Mouse (Mus musculus) spleen, postnatal 4 days (tissue): ENCODE data around the gene Ascc1.
"Not testable (repeated sequence)": the region's sequence is repeated elsewhere in the genome, so short reads cannot be mapped to it uniquely, and the experiment has no call there.

Experiments
- DNase-seq, 2 experiments: peaks; one replicate each; pipeline ENCODE4 v3.0.0; 2022; ENCODE audit warnings: low spot score in 2 of 2

The Ascc1 gene

DNA sequence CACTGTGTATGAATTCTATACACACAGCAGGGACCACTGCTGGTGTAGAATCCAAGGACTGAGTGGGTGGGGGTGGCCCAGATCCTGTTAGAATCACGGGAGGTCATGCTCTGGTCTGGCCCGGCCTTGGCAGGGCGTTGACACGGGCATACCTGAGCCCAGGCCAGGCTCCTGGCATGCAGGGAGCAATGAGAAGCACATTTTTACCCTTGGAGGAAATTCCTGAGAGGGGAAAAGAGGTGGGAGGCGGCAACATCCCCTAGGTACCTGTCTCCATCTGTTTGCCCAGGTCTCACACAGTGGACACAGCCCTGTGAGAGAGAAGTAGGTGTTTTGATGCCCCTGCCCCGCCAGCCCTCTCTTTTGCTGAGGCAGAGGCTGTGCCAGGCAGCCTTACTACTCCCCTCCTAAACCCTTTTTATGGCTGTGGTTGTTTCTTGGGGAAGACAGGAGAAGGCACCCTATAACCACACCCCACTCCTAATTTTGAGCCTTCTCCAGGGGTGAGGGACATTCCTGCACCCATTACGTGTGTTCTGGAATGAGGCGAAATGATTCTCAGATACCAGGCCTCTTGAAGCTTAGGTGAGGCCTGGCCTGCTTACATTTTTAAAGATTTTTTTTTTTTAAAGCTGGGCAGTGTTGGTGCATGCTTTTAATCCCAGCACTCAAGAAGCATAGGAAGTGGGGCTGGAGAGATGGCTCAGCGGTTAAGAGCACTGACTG, 111.5 kb downstream of the Ascc1 start:
- DNase-seq = no peak

DNA sequence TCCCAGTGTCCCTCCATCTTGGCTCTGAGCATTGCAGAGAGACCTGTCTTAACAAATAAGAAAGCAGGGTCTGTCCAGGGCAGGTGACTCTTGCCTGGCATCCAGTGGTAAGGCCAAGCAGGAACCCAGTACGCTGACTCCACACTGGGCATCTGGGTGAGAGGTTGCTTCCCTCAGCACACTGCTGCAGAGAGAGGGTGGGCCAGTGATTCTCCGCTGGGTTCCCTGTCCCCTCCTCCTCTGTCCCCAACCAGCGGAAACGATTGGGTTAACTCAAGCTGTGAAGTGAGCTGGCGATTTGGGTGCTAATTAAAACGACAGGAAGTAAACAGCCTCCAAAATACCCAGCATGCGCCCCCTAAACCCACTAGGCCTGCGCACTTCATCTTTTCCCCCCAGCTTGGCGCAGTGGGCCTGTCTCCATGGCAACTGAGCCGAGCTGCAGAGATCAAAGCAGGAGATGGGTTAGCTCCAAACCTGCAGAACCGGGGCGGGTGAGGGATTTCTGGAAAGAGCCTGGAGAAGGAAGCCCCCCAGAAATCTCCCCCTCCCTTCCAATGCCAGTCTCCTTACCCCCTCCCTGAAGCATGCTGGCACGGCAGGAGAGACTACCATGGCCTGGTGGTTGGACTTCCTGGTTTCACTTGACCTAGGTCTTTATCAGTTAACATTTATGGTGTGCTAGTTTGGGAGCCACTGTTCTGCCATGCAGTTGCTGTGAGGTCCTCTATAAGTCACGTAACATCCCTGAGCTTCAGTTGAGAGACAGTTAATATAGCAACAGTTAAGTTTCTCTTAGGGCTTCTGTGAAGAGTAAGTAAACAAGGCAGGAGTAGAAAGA, 113.0 kb downstream of the Ascc1 start:
- DNase-seq = no peak

DNA sequence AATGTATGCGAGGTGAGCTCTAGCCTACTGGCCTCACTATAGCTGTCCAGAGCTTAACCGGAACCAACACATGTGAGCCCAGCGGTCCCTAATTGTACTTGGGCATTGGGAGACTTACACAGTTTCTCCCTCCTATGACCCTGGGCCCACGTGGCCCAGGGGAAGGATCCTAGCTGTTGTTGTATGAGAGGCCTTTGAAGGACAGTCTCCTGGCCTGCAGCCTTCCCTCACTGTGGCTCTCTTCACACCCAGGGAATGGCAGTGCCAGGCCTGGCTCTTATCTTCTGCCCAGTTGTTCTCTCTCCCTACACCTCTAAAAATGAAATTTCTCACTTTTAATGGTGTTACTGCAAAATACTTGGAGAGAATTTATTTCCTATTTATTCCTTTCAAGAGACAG, 114.4 kb downstream of the Ascc1 start:
- DNase-seq = no peak

DNA sequence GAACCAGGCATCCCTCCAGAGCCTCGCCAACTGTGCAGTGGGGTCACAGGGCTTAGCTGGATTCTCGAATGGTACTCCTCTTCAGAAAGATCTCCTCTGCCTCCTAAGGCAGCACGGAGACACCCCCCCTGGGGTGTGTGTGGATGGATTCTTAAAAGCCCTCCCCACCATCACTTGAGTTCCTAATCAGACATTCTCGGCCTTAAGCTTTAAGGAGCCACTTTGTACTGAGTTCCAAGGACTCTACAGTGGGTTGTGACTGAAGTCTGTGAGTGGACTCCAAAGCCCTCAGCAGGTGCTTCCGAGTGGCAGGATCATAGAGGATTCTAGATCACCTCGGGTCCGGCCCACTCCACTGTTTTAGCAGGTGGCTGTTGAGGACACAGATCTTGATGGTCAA, 115.9 kb downstream of the Ascc1 start:
- DNase-seq = no peak

DNA sequence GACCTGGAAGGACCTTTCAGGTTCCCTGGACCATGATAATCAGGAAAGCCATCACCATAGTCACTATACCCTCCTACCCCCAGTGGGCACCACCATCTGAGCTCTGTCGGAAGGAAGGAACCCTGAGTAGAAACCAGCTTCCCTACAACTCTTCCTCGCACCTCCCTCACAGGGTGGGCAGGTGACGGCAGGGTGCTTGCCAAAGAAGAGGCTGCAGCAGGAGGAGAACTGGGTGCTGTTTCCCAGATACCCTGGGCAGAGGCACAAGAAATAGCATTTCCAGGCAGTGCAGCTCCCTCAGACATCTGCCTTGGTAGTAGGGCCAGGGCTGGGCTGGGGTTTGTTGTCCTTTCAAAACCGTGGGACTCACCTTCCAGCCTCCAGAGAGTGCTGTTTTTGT, 118.0 kb downstream of the Ascc1 start:
- no peak for DNase-seq

DNA sequence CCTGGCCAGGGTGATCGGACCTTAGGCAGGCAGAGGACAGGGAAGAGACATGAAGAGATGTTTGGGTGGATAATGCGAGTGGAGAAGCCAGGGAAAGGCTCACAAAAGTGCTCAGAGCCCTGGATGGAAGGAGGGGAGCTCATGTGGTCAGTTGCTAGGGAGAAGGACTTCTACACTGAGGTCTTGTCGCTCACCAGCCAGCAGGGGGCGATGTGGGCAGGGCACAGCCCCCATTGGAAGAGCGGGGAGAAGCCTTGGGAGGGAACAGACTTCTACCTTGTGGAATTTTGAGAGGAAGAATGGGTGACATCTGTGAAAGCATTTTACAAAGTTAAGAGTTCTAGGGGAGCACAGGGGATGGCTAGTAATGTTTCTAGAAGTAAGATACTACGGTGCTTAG, 121.5 kb downstream of the Ascc1 start:
- peak; percentile 27 to 75 for DNase-seq

DNA sequence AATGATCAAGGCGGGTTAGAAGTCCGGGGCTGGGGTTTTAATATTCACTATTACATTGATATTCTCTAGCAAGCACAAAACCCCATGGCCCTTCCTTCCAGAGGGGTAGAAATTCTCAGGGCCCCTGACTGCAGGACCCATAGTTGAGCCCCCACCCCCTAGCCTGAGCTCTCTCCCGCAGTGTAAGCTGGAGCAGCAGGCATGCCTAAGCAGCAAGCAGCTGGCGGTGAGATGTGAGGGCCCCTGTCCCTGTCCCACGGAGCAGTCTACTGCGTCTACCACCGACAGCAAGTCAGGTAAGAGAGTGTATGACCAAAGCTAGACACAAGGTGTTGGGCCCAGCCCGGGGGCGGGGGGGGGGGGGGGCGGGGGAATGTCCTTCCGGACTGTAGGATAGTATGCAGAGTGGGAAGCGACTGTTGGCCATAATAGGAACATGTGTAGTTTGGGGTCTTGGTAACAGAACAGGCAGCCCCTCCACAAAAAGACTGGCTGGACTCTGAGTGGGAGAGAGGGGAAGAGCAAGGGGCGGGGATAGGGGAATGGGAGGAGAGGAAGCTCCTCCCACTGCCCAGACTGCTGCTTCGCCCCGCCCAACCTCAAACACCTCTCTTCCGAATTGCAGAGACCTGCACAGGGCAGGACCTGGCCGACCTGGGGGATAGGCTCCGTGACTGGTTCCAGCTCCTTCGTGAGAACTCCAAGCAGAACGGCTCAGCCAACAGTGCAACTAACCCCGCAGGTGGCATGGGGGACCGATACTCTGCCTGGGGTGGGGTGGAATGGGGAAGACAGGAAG, 123.1 kb downstream of the Ascc1 start:
- no peak for DNase-seq

DNA sequence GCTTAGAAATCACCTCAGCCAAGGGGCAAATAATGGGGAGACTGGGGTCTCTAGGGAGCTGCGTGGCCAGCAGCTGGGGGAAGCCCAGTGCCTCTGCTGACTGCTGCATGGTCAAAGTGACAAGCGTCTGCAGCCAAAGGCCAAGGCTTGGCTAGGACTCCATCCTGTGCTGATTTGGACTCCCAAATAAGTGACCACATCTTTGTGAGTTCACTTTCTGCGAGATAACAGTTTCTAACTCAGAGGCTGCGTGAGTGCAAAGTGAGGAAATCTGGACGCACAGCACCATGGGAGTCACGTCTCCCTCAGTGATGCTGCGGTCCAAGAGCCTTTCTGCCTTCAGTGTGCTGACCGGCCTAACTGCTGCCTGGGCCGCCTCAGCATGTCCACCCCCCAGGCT, 125.7 kb downstream of the Ascc1 start:
- no peak for DNase-seq

DNA sequence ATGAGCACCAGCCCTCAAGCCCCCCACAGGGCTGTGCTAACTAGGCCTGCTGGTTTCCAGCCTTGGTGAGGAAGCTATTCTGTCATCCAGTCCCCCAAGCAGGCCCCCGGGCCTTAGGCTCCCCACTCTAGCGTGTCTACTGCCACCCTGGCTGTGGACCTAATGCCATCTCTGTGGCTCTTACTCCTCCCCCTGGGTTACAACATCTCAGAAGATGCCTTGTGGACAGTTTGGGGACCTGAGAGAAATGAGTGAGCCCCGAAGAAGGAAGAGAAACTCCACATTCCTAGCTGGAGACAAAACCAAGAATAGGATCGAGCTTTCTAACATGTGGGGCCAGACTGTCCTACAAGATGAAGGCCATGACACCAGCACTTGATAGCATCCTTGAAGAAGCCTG, 127.9 kb downstream of the Ascc1 start:
- no peak for DNase-seq

DNA sequence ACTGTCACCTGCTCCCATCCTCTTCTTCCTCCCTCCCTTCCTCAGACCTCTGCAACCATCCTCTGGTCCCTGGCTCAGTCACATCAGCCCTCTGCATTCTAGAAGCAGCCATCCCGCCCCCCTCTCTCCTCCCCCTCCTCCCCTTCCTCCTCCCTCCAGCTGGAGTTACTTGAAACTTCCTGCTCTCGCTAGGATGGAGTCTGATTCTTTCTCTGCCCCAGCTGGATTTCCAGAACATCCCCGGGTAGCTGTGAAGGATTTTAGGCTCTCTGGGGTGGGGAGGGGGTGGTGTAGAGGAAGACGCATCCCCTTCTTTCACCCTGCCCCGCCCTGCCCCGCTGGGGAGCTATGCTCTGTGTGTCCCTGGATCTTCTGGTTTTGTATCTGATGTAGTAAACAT, 130.9 kb downstream of the Ascc1 start:
- no peak for DNase-seq

DNA sequence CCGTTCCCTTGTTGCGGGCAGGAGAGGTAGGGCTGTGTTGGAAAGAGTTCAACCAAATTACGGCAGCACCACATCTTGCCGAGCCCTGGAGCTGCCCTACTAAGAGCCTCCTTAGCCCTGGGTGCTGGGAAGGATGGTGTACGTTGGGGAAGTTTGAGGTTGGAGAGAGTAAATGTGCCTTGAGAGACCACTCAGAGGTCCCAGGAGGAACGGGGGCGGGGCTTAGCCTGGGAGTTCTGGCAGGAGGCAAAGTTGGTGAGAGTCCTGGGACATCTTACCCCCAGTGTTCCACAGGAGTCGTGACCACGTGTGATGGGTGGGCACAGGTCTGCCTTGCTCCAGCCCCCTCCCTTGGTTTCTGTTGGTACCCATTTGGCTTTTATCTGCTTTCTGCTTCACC, 131.6 kb downstream of the Ascc1 start:
- no peak for DNase-seq

DNA sequence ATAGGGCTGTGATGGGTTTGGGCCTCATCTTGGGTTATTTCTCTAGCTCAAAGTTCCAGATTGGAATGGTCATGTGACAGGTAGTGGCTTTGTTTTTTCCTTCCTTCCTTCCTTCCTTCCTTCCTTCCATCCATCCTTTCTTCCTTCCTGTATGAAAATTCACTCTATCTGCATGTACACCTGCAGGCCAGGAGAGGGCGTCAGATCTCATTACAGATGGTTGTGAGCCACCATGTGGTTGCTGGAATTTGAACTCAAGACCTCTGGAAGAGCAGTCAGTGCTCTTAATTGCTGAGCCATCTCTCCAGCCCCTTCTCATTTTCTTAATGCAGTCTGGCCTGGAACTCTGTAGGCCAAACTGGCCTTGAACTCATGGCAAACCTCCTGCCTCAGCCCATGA, 133.4 kb downstream of the Ascc1 start:
- not testable (repeated sequence) for DNase-seq

DNA sequence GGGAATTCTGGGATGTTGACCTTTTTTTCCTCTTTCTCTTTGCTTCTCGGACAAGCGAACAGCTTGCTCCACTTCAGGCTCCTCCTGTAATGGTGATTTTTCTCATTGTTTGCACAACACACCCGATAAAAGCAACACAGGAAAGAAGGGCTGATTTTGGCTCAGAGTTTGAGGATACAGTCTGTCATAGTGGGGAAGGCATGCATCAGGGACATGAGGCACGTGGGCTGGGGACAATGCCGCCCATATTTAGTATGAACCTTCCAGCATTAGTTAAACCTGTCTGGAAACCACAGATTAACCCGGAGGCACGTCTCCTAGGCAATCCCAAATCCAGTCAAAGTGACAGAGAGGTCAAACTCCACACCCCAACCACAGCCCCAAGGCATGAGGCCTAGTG, 134.3 kb downstream of the Ascc1 start:
- no peak for DNase-seq

DNA sequence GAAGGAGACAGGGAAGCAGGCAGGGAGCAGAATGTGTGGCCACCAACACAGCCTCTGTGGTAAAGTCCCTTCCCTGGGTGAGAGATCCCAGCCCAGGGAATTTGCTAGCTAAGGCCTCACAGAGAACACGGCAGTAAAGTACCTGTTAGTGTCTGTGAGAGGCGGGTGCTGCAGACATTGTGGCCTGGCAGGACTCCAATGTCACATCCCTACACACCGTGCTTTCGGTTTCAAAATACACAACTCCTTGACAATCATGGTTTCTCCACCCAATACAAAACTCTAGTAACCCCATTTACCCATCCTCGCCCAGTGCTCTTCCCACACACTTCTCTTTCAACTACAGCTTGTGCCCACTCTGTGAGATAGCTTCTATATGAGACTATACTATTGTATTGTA, 136.1 kb downstream of the Ascc1 start:
- DNase-seq = no peak

DNA sequence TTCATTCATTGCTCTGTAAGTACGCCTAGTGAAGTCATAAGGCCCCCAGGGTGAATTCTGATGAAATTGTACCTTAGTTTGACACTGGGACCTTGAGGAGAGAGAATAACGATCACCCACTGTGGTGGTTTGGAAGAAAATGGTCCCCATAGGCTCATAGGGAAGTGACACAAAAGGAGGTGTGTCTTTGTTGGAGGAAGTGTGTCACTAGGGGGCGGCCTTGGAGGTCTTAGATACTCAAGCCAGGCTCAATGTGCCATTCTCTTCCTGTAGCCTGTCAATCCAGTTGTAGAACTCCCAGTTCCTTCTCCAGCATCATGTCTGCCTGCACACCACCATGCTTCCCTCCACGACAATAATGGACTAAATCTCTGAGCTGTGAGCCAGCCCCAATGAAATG, 138.1 kb downstream of the Ascc1 start:
- no peak for DNase-seq

DNA sequence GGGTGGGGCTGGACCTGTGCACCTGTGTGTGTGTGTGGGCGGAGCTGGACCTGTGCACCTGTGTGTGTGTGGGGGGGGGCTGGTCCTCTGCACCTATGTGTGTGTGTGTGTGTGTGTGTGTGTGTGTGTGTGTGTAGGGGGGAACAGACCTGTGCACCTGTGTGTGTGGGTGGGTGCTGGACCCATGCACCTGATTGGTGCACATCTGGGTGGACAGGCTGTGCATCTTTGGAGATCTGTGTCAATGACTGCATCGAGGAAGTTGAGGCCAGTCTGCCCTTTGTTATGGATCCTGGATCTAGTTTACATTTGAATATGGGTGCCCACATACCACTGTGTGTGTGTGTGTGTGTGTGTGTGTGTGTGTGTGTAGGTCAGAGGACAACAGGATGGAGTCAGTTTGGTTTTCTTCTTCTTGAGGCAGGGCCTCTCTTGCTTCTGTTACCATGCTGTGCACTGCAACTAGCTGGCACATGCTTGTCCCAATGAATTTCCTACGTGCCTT, 139.1 kb downstream of the Ascc1 start:
- no peak for DNase-seq

DNA sequence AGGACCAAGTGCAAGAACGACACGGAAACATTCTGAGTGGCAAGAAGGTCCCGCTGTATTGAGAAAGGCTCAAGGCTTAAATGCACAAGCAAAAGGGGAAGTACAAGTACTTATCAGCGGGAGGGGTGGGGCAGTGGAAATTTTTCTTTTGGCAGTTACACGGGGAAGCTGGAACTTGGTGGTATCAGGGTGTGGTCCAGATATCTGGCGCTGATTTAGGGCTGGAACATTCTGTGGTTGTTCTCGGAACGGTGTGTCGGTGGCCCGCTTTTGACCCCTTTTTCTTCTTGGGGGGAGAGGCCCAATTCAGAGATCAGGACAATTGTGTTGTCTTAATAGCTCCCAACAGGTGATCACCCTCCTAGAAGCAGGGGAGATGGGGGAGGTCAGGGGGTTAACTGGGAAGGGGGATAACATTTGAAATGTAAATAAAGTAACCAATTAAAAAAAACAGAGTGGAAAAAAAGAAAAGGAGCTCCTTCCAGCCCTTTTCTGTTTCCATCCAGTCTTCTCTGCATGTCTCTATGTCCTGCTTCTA, 145.0 kb downstream of the Ascc1 start:
- DNase-seq = not testable (repeated sequence)

DNA sequence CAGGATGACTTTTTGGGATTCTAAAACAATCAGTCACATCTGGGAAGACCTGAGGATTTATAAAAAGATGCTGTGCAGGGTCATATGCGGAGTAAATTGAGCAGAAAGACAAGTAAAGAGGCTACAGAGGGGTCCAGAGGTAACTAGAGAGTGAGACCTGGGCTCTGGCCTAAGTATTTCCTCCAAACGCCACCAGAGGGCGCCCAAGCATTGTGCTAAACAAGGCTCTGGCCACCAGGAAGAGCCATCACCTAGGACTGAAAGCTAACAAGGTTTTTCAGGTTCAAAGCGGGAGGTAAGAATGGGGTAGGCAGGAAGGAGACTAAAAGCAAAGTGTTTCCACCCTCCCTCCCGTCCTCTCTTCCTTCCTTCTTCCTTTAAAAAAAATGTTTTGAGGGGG, 145.5 kb downstream of the Ascc1 start:
- peak; percentile 79 to 93 for DNase-seq
